Mouse (Mus musculus) layer of hippocampus, adult 9-10 months (tissue): ENCODE data around the gene Rffl.

Experiments
- DNase-seq: peaks from one replicate; pipeline ENCODE4 v3.0.0; 2022; ENCODE audit warnings: low spot score

Gene Rffl

GRCm38 (mm10) chr11:82764438-82764924 is 106.5 kb downstream of the Rffl start:
- DNase-seq, result no peak

GRCm38 (mm10) chr11:82763742-82764437 is 107.1 kb downstream of the Rffl start, which contains the start of the genes Cct6b and Zfp830:
Gene Cct6b (minus strand): TSS chr11:82764321.
Gene Zfp830 (plus strand): TSS chr11:82764345.
- peak; percentile 81 for DNase-seq

GRCm38 (mm10) chr11:82763261-82763660 is 107.7 kb downstream of the Rffl start:
- no peak for DNase-seq

DNA sequence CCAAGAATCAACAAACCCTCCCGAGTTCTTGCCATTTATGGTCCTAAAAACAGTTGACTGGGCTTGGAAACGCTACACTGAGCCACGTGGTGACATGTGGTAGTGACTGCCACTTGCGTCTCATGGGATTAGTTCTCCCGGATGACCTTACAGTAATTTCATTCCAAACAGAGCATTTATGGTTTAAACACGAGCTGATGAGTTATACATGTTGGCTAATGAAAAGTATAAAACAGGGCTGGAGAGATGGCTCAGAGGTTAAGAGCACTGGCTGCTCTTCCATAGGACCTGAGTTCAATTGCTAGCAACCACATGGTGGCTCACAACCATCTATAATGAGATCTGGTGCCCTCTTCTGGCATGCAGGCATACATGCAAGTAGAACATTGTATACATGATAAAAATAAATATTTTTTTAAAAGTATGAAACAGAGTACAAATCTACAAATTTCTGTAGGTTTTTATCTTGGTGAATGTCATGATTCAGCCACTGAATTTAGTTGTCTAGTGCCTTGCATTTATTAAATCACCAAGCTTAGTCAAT is 108.7 kb downstream of the Rffl start:
- DNase-seq, result no peak

DNA sequence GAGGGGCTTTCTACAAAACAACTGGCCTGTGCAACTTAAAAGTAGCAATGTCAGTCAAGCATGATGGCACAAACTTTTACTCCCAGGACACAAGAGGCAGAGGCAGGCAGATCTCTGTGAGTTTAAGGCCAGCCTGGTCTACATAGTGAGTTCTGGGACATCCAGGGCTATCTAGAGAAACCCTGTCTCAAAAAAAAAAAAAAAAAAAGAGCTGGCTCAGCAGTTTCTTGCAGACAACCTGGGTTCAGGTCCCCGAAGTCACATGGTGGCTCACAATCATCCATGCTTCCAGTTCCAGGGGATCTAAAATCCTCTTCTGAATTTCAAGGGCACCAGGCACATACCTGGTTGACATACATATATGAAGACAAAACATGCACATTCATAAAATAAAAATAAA is 115.1 kb downstream of the Rffl start:
- DNase-seq, result no peak
